Mouse (Mus musculus) brain, embryonic 18.5 days (tissue): Measurements from ENCODE around the gene Tm7sf3.

Source experiments
- DNase-seq: peaks from one replicate; pipeline ENCODE4 v3.0.0-alpha.2; 2012; ENCODE audit warnings: low read depth, low spot score

The Tm7sf3 gene

GRCm38 (mm10) chr6:146660591-146660990 lies 18.0 kb upstream of the Tm7sf3 start:
- no peak for DNase-seq

GRCm38 (mm10) chr6:146653197-146653596 lies 10.6 kb upstream of the Tm7sf3 start:
- no peak for DNase-seq

GRCm38 (mm10) chr6:146651431-146651830 lies 8.8 kb upstream of the Tm7sf3 start:
- DNase-seq = no peak

GRCm38 (mm10) chr6:146650013-146650412 lies 7.4 kb upstream of the Tm7sf3 start:
- no peak for DNase-seq

- DNase-seq = no peak
Observed at GRCm38 (mm10) chr6:146643184-146643570, 553 bp upstream of the Tm7sf3 start.

- DNase-seq = no peak
Observed at GRCm38 (mm10) chr6:146641621-146642210, 908 bp downstream of the Tm7sf3 start.

GRCm38 (mm10) chr6:146640991-146641390 lies 1.6 kb downstream of the Tm7sf3 start:
- no peak for DNase-seq

GRCm38 (mm10) chr6:146640068-146640965 lies 2.3 kb downstream of the Tm7sf3 start:
- DNase-seq = no peak

- DNase-seq = no peak
Observed at GRCm38 (mm10) chr6:146636482-146636881, 6.1 kb downstream of the Tm7sf3 start.

- DNase-seq = no peak
Observed at GRCm38 (mm10) chr6:146634759-146635606, 7.6 kb downstream of the Tm7sf3 start.

- no peak for DNase-seq
Observed at GRCm38 (mm10) chr6:146634015-146634722, 8.5 kb downstream of the Tm7sf3 start.

GRCm38 (mm10) chr6:146633629-146634014 lies 9.0 kb downstream of the Tm7sf3 start:
- no peak for DNase-seq

- no peak for DNase-seq
Observed at GRCm38 (mm10) chr6:146633097-146633496, 9.5 kb downstream of the Tm7sf3 start.

- DNase-seq = no peak
Observed at GRCm38 (mm10) chr6:146632403-146632802, 10.2 kb downstream of the Tm7sf3 start.

- DNase-seq = no peak
Observed at GRCm38 (mm10) chr6:146631847-146632246, 10.8 kb downstream of the Tm7sf3 start.

- DNase-seq = no peak
Observed at GRCm38 (mm10) chr6:146630961-146631360, 11.7 kb downstream of the Tm7sf3 start.

- no peak for DNase-seq
Observed at GRCm38 (mm10) chr6:146629781-146630756, 12.6 kb downstream of the Tm7sf3 start.

GRCm38 (mm10) chr6:146628123-146628522 lies 14.5 kb downstream of the Tm7sf3 start:
- no peak for DNase-seq

- DNase-seq = no peak
Observed at GRCm38 (mm10) chr6:146616670-146617069, 26.0 kb downstream of the Tm7sf3 start.

- no peak for DNase-seq
Observed at GRCm38 (mm10) chr6:146615891-146616290, 26.7 kb downstream of the Tm7sf3 start.
